Mouse (Mus musculus) bone marrow, adult 2 months (tissue): ENCODE measurements around the gene Fbxo47.

Experiments
- CTCF ChIP-seq: fragments of 200-500 bp; IDR thresholded peaks from 2 replicates; pipeline ENCODE4 v1.5.1; 2011; ENCODE audit warnings: low read length, control low read depth; ENCODE audit not compliant: control insufficient read depth, insufficient read depth
- POLR2A ChIP-seq: fragments of 200-500 bp; IDR thresholded peaks from 2 replicates; pipeline ENCODE4 v1.6.1; 2011; ENCODE audit warnings: low read depth, mild to moderate bottlenecking, control low read depth, low read length, borderline replicate concordance; ENCODE audit not compliant: control insufficient read depth

DNA sequence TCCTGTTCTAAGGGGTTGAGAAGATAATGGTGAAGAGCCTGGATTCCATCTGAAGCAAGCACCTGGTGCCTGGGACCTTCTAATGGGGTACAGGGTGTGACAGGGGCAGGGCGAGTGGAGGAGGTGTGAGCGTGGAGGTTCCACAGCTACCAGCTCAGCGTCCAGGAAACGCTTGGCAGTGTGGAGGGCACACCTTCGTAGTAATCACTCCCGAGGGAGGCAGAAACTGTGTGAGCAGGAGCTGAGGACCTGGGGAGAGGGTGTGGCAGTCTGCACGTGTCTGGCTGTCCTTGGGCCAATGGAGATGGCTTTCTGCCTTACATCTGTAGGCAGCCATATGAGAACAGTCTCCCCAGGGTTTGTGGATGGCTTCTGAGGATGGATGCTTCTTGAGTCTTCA lies 70.9 kb downstream of the Fbxo47 start:
- TF ChIP-seq CTCF: no peak
- no peak for TF ChIP-seq POLR2A
